Mouse (Mus musculus) embryonic fibroblast, embryonic 13.5 days (primary cell): ENCODE results near the gene Endov.

Experiments used
- CTCF ChIP-seq: IDR thresholded peaks from 2 replicates; pipeline ENCODE4 v1.5.1; 2011; ENCODE audit warnings: mild to moderate bottlenecking, control low read depth, low read length, moderate library complexity, borderline replicate concordance; ENCODE audit not compliant: insufficient read depth
- POLR2A ChIP-seq: IDR thresholded peaks from 2 replicates; pipeline ENCODE4 v1.6.1; 2011; ENCODE audit warnings: low read depth, mild to moderate bottlenecking, control low read depth, low read length, moderate library complexity

GRCm38 (mm10) chr11:119443442-119443841 is 47.7 kb upstream of the Endov start:
- TF ChIP-seq CTCF: no peak
- TF ChIP-seq POLR2A: no peak
